Mouse (Mus musculus) bone marrow, adult 2 months (tissue): ENCODE data around the gene Celf5.

ENCODE experiments used
- CTCF ChIP-seq: fragments of 200-500 bp; IDR thresholded peaks from 2 replicates; pipeline ENCODE4 v1.5.1; 2011; ENCODE audit warnings: low read length, control low read depth; ENCODE audit not compliant: control insufficient read depth, insufficient read depth
- POLR2A ChIP-seq: fragments of 200-500 bp; IDR thresholded peaks from 2 replicates; pipeline ENCODE4 v1.6.1; 2011; ENCODE audit warnings: low read depth, mild to moderate bottlenecking, control low read depth, low read length, borderline replicate concordance; ENCODE audit not compliant: control insufficient read depth

DNA sequence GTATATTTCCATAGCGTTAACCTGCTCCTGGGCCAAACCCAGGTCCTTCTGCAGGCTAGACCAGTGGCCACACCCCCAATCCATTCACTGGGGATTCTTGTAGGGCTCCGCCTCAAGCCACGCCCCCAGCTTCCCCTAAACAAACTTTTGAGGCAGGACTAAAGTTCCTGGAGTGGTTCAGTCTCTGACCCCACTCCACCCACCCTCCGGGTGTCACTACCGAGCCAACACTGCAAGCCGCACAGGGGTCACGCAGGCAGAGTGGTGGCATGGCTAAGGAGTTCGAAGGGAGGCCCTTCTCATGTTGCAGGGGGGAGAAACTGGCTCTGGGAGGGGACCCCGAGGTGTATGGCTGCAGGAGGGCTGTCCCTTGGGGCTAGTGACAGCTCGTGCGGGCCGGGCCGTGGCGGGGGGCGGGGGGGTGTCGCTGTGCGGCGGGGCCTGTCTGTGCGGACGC is 52.9 kb downstream of the Celf5 start:
- no peak for TF ChIP-seq CTCF
- peak; percentile 69; the same call in 1 of the 2 replicates for TF ChIP-seq POLR2A
